18 mouse cellular contexts compared by ENCODE assay signal in genomic region chr16:56798873-56799272, GRCm38 (mm10). TPM values are rescaled to one million over a fixed set of nuclear protein-coding genes. Genes with fewer than 3 reads are reported as not detected.
"Had no signal": no experiment of that assay in that cellular context is flagged by ENCODE, and none has a peak within 500 bp of the region (broad histone marks: within the 10 kb centered on the region; RNA-seq: fewer than 3 reads in every experiment).

No protein-coding gene starts in this region.

- H3K4me2 ChIP-seq: kidney, embryonic 15.5 days; limb, embryonic 13.5 days; liver, embryonic 13.5 days; midbrain, embryonic 12.5 days; neural tube, embryonic 13.5 days had no signal

- H3K27me3 ChIP-seq: kidney, embryonic 15.5 days; limb, embryonic 13.5 days; liver, embryonic 13.5 days; midbrain, embryonic 12.5 days; neural tube, embryonic 13.5 days had no signal

- DNase-seq: kidney, adult 2 months; kidney, postnatal 14 days; left cerebral cortex, postnatal 4 days; liver, embryonic 13.5 days; lung, adult 18-20 months; retina, postnatal 1 day; right cerebral cortex, postnatal 4 days; thymus, postnatal 36 days had no signal

- H3K9me3 ChIP-seq: kidney, embryonic 15.5 days; limb, embryonic 13.5 days; liver, embryonic 13.5 days; midbrain, embryonic 12.5 days; neural tube, embryonic 13.5 days had no signal

- H3K9ac ChIP-seq: kidney, embryonic 15.5 days; limb, embryonic 13.5 days; liver, embryonic 13.5 days; midbrain, embryonic 12.5 days; neural tube, embryonic 13.5 days had no signal

- ATAC-seq: intestine, embryonic 16.5 days; midbrain, embryonic 16.5 days had no signal

- H3K36me3 ChIP-seq: kidney, embryonic 15.5 days; limb, embryonic 13.5 days; liver, embryonic 13.5 days; midbrain, embryonic 12.5 days; neural tube, embryonic 13.5 days had no signal

- H3K27ac ChIP-seq: kidney, embryonic 15.5 days; limb, embryonic 13.5 days; liver, embryonic 13.5 days; midbrain, embryonic 12.5 days; neural tube, embryonic 13.5 days had no signal

- H3K4me3 ChIP-seq: kidney, embryonic 15.5 days; limb, embryonic 13.5 days; liver, embryonic 13.5 days; midbrain, embryonic 12.5 days; neural tube, embryonic 13.5 days had no signal

- H3K4me1 ChIP-seq: kidney, embryonic 15.5 days; limb, embryonic 13.5 days; midbrain, embryonic 12.5 days; neural tube, embryonic 13.5 days had no signal

RNA-seq across cellular contexts. Expression of gene Adgrg7, which starts 3.2 kb away (rescaled TPM):
- total RNA-seq: layer of hippocampus, postnatal 14 days; left cerebral cortex, adult 18-20 months; left cerebral cortex, postnatal 10 days; left cerebral cortex, postnatal 4 days had no signal
- polyA plus RNA-seq: kidney, adult 2 months; kidney, embryonic 15.5 days; limb, embryonic 13.5 days; lung, embryonic 16.5 days; midbrain, embryonic 12.5 days; midbrain, embryonic 16.5 days; neural tube, embryonic 13.5 days had no signal
